Mouse (Mus musculus): ENCODE measurements around the gene Pdia5. TPM values are rescaled to one million over a fixed set of nuclear protein-coding genes. Genes with fewer than 3 reads are reported as not detected.

The Pdia5 gene
- polyA plus RNA-seq, 1 experiment from 2014 or later: 18.4 TPM

GRCm38 (mm10) chr16:35485711-35486110 lies 5.0 kb downstream of the Pdia5 start:
- H3K9me3 ChIP-seq (ENCODE audit: low read depth, low read length): no peaks in the 10 kb centered on the region
- H3K27ac ChIP-seq (ENCODE audit: low read depth): no peak overlapping the region
- TF ChIP-seq CTCF (IDR thresholded peaks at IDR 0.05; ENCODE audit: low read depth): no peak
- H3K9ac ChIP-seq: no peak overlapping the region
- H3K4me2 ChIP-seq: no peak overlapping the region
- ATAC-seq (ENCODE audit: insufficient read depth) (no peak), DNase-seq (peak; percentile 38)
- H3K27me3 ChIP-seq (ENCODE audit: insufficient read depth, low read length): no peaks in the 10 kb centered on the region
- H3K4me3 ChIP-seq (ENCODE audit: low read depth, low read length): no peak overlapping the region
- WGBS: 70% methylated on average over 9 of the region's 9 CpGs
- peaks cover 6% of the 10 kb centered on the region; the same call in 1 of the 2 replicates for H3K4me1 ChIP-seq (ENCODE audit: insufficient read depth)
- H3K36me3 ChIP-seq (ENCODE audit: insufficient read depth): no peaks in the 10 kb centered on the region

DNA sequence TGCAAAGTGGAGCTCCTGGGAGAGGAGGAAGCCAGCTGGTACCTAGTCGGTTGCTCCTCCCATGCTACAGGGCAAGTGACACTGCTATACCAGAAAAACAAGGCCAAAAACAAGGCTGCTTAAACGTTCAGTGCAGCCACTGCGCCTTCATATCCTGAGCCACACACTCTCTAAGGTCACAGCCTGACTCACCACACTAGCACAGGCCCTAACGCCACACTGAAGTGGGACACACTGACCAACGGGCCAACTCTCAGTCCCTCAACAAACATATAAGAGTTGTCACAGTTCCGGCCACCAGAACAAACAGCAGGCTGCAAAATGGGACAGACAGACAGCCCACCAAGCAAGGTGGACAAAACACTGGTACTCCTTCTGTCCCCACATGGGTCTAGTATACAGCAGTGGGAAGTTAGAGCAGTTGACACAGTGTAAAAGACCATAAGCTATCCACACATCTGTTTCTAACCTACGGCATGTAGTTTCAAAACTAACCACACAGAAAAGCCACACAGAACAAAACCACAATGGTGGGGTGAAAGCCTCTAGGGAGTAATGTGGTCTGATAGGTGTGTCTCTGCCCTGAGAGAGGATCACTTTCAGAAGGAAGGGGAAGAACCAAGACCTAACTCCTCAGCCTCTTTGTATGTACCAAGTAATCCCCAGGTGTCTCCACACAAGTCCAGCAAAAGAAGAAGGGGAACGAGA lies 6.0 kb downstream of the Pdia5 start:
- Histone ChIP-seq H3K9me3 (ENCODE audit: low read depth, low read length) (no peaks in the 10 kb centered on the region), H3K36me3 (ENCODE audit: insufficient read depth) (no peaks in the 10 kb centered on the region), H3K4me2 (no peak overlapping the region), H3K4me1 (ENCODE audit: insufficient read depth) (peaks cover 3% of the 10 kb centered on the region; the same call in 1 of the 2 replicates), H3K27me3 (ENCODE audit: insufficient read depth, low read length) (no peaks in the 10 kb centered on the region), H3K9ac (no peak overlapping the region), H3K4me3 (ENCODE audit: low read depth, low read length) (no peak overlapping the region), H3K27ac (ENCODE audit: low read depth) (no peak overlapping the region)
- 70% methylated on average over 8 of the region's 8 CpGs for WGBS
- DNase-seq (no peak), ATAC-seq (ENCODE audit: insufficient read depth) (no peak)
- TF ChIP-seq CTCF (IDR thresholded peaks at IDR 0.05; ENCODE audit: low read depth): no peak

DNA sequence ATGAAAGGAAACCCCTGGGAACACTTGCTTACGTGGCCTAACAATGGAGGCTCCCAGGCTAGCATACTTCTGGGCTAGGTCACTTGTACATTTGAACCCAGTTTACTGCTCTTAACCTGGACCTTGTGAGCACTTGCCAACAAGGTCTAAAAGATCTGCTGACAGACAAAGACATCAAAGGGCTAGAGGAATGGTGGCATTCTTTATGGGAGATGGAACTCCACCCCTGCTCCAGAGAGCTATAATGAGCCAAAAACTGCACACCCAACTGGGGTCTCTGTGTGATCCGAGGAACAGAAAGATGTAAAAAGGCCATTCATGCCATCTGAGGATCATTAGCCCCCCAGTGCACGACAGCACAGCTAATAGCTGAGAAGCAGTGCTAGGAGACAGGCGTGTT lies 6.6 kb downstream of the Pdia5 start:
- 61% methylated on average over 4 of the region's 4 CpGs for WGBS
- ATAC-seq (ENCODE audit: insufficient read depth) (no peak), DNase-seq (no peak)
- Histone ChIP-seq H3K27me3 (ENCODE audit: insufficient read depth, low read length) (no peaks in the 10 kb centered on the region), H3K36me3 (ENCODE audit: insufficient read depth) (no peaks in the 10 kb centered on the region), H3K4me2 (no peak overlapping the region), H3K9me3 (ENCODE audit: low read depth, low read length) (no peaks in the 10 kb centered on the region), H3K4me1 (ENCODE audit: insufficient read depth) (no peaks in the 10 kb centered on the region), H3K27ac (ENCODE audit: low read depth) (no peak overlapping the region), H3K9ac (no peak overlapping the region), H3K4me3 (ENCODE audit: low read depth, low read length) (no peak overlapping the region)
- TF ChIP-seq CTCF (IDR thresholded peaks at IDR 0.05; ENCODE audit: low read depth): no peak

DNA sequence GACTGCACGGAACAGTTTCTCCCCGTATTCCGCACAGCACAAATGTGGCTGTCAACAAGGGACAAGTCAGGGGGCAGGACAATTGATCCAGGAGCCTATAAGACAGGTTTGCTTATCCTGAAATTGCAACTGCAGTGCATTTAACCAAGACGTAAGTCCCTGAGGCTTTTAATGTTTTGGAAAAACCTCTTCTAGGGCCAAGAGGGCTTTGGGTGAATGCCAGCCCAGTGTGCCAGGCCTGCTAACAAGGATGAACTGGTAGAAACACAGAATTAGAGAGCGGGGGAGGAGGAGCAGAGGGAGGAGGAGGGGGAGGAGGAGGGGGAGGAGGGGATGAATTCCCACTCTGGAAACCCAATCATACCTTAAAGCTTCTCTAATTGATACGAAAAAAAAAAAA lies 11.4 kb downstream of the Pdia5 start:
- WGBS: 70% methylated on average over 6 of the region's 6 CpGs

DNA sequence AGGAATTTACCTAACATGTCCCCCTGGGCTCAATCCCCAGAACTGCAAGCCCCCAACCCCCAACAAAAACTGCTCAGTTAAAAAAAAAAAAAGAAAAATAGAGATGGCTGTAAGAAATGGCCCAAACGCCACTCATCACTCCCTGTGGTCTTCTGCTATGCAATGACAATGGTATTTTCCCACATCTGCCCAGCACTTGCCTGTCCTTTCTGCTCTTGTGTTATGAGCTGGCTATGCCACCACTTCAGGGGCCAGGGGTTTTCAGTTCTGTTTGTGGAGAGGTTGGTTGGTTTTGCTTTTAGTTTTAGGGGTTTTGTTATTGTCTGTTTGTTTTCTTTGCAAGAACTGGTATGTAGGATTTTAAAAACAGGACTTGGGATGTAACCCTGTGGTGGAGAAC lies 13.4 kb downstream of the Pdia5 start:
- whole genome bisulfite sequencing: 57% methylated on average over 1 of the region's 1 CpGs
- no peak for ATAC-seq (ENCODE audit: insufficient read depth)
- DNase-seq: no peak
- H3K9me3 ChIP-seq (ENCODE audit: low read depth, low read length): no peaks in the 10 kb centered on the region
- H3K4me1 ChIP-seq (ENCODE audit: insufficient read depth): no peaks in the 10 kb centered on the region
- TF ChIP-seq CTCF (IDR thresholded peaks at IDR 0.05; ENCODE audit: low read depth): no peak
- H3K36me3 ChIP-seq (ENCODE audit: insufficient read depth): no peaks in the 10 kb centered on the region
- no peak overlapping the region for H3K4me2 ChIP-seq
- H3K9ac ChIP-seq: no peak overlapping the region
- no peaks in the 10 kb centered on the region for H3K27me3 ChIP-seq (ENCODE audit: insufficient read depth, low read length)
- no peak overlapping the region for H3K27ac ChIP-seq (ENCODE audit: low read depth)
- H3K4me3 ChIP-seq (ENCODE audit: low read depth, low read length): no peak overlapping the region

More for the DNA sequence above, 11.4 kb downstream of the Pdia5 start:
- TF ChIP-seq CTCF (IDR thresholded peaks at IDR 0.05; ENCODE audit: low read depth): no peak
- no peaks in the 10 kb centered on the region for H3K27me3 ChIP-seq (ENCODE audit: insufficient read depth, low read length)
- H3K9ac ChIP-seq: no peak overlapping the region
- DNase-seq (peak; percentile 19), ATAC-seq (ENCODE audit: insufficient read depth) (no peak)
- H3K36me3 ChIP-seq (ENCODE audit: insufficient read depth): no peaks in the 10 kb centered on the region
- H3K4me2 ChIP-seq: no peak overlapping the region
- no peak overlapping the region for H3K27ac ChIP-seq (ENCODE audit: low read depth)
- H3K9me3 ChIP-seq (ENCODE audit: low read depth, low read length): no peaks in the 10 kb centered on the region
- no peaks in the 10 kb centered on the region for H3K4me1 ChIP-seq (ENCODE audit: insufficient read depth)
- no peak overlapping the region for H3K4me3 ChIP-seq (ENCODE audit: low read depth, low read length)

DNA sequence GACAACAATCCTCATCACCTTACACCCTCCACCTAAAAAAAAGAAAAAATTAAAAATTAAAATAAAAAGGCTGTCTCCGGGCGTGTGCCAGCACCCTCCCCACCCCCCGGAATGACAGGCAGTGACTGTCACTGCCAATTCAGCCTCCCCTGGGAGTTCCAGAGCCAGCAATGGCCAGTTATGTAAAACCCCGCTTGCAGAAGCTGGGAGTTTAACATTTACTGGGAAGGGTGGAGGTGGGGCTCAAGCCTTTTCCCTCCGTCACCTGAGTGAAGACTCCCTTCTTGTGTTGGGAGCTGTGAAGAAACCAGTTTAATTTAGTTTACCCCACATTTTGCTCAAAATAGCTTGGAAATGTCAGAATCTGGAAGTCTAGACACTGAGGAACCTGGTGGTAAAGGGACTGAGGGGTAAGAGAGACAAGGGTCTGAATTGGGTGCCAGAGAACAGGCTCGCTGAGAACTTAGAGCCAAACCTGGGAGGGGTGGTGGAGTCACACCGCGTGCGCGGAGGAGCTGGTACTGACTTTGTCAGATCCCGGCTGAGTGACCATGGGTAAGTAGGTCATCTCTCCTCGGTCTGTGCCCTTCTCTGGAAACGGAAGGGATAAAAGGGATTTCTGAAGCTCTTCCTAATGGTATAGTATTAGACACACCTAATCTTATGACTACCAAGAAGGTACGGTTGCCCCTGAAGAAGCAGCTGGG lies 18.0 kb downstream of the Pdia5 start:
- WGBS: 89% methylated on average over 14 of the region's 14 CpGs
- H3K4me2 ChIP-seq: no peak overlapping the region
- H3K27me3 ChIP-seq (ENCODE audit: insufficient read depth, low read length): no peaks in the 10 kb centered on the region
- DNase-seq (no peak), ATAC-seq (ENCODE audit: insufficient read depth) (no peak)
- H3K9me3 ChIP-seq (ENCODE audit: low read depth, low read length): no peaks in the 10 kb centered on the region
- no peak for TF ChIP-seq CTCF (IDR thresholded peaks at IDR 0.05; ENCODE audit: low read depth)
- no peak overlapping the region for H3K27ac ChIP-seq (ENCODE audit: low read depth)
- H3K36me3 ChIP-seq (ENCODE audit: insufficient read depth): no peaks in the 10 kb centered on the region
- H3K4me3 ChIP-seq (ENCODE audit: low read depth, low read length): no peak overlapping the region
- no peak overlapping the region for H3K9ac ChIP-seq
- H3K4me1 ChIP-seq (ENCODE audit: insufficient read depth): no peaks in the 10 kb centered on the region

DNA sequence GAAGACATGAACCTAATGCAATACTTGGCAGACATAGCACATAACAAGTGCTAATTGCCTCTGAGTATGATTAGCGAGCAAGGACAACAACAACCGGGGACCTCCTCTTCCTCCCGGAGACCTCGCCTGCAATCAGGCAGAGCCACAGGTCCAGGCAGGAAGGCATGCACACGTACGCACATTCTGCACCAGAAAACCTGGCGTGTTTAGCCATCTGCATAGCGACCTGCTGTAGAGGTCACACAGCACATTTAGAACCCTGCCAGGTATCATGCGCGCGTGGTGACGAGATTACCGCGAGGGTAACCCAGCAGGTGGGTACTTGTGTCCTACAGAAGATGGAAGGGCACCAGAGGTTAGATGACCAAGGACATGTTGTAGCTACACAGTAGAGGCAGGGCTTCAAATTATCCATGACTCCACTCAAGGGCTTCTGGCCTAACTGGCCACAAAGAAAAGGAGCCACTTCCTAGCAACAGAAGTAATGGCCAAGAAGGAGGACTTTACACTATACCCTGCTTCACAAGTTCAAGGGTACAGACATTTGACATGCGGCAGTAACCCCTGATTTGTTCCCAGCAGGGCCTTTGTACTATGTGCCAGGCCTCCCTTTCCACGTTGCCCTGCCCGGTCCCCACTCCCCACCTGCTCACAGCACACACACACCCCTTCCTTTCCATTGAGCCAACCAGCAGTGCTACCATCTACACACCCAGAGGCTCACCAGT lies 18.7 kb downstream of the Pdia5 start:
- DNase-seq: no peak
- H3K9me3 ChIP-seq (ENCODE audit: low read depth, low read length): no peaks in the 10 kb centered on the region
- no peaks in the 10 kb centered on the region for H3K4me1 ChIP-seq (ENCODE audit: insufficient read depth)
- WGBS: 85% methylated on average over 17 of the region's 17 CpGs
- no peak overlapping the region for H3K9ac ChIP-seq
- TF ChIP-seq CTCF (IDR thresholded peaks at IDR 0.05; ENCODE audit: low read depth): no peak
- ATAC-seq (ENCODE audit: insufficient read depth): no peak
- H3K4me3 ChIP-seq (ENCODE audit: low read depth, low read length): no peak overlapping the region
- no peaks in the 10 kb centered on the region for H3K27me3 ChIP-seq (ENCODE audit: insufficient read depth, low read length)
- H3K27ac ChIP-seq (ENCODE audit: low read depth): no peak overlapping the region
- H3K4me2 ChIP-seq: no peak overlapping the region
- no peaks in the 10 kb centered on the region for H3K36me3 ChIP-seq (ENCODE audit: insufficient read depth)
